Mouse (Mus musculus): ENCODE measurements around the gene Utf1.

GRCm38 (mm10) chr7:139969348-139970130 lies 25.9 kb downstream of the Utf1 start:
- peak; percentile 68 for TF ChIP-seq CTCF (IDR thresholded peaks at IDR 0.05; ENCODE audit: control insufficient read depth, insufficient read depth, low read length)
- no peak for TF ChIP-seq POLR2A (IDR thresholded peaks at IDR 0.05; ENCODE audit: borderline replicate concordance, control insufficient read depth, low read depth, low read length)

Data from bone marrow, adult 2 months (tissue).